Mouse (Mus musculus): ENCODE results near the gene Il17re.

DNA sequence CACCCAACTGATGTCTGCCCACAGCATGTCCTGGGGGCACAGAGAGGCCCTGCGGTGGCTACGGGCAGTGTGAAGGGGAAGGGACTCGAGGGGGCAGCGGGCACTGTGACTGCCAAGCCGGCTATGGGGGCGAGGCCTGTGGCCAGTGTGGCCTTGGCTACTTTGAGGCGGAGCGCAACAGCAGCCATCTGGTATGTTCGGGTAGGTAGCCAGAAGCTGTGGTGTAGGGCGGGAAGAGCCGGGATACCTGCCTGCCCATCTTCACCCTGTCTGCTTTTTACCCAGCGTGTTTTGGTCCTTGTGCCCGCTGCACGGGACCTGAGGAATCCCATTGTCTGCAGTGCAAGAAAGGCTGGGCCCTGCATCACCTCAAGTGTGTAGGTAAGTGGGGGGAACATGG lies 31.1 kb downstream of the Il17re start:
- no peak for TF ChIP-seq HCFC1 (IDR thresholded peaks at IDR 0.05; ENCODE audit: borderline replicate concordance, insufficient read depth, low read length)
- TF ChIP-seq ZC3H11A (IDR thresholded peaks at IDR 0.05; ENCODE audit: borderline replicate concordance, low read depth, low read length): no peak
